Mouse (Mus musculus) embryonic facial prominence, embryonic 12.5 days (tissue): Measurements from ENCODE around the gene Nat9. TPM values are rescaled to one million over a fixed set of nuclear protein-coding genes. Genes with fewer than 3 reads are reported as not detected.

ENCODE experiments used
- ATAC-seq: fragments of 200-750 bp; cut with Nextera tagmentation; 2 replicates; pipeline ENCODE4 v1.8.0; 2017; ENCODE audit not compliant: insufficient number of reproducible peaks, insufficient read depth, low FRiP score, low TSS enrichment
- H3K27ac ChIP-seq: fragments of 300-500 bp; sonication (generic); 2 replicates; pipeline ENCODE4 v1.5.1; 2016; ENCODE audit warnings: mild to moderate bottlenecking
- H3K27me3 ChIP-seq: fragments of 300-500 bp; sonication (generic); 2 replicates; pipeline ENCODE4 v1.6.1; 2016; ENCODE audit warnings: mild to moderate bottlenecking, moderate library complexity
- H3K36me3 ChIP-seq: fragments of 300-500 bp; sonication (generic); 2 replicates; pipeline ENCODE4 v1.6.1; 2016; ENCODE audit warnings: mild to moderate bottlenecking
- H3K4me1 ChIP-seq: fragments of 300-500 bp; sonication (generic); 2 replicates; pipeline ENCODE4 v1.6.1; 2016
- H3K4me2 ChIP-seq: fragments of 300-500 bp; sonication (generic); replicated peaks from 2 replicates; pipeline ENCODE4 v1.6.1; 2016; ENCODE audit warnings: mild to moderate bottlenecking, moderate library complexity
- H3K4me3 ChIP-seq: fragments of 300-500 bp; sonication (generic); 2 replicates; pipeline ENCODE4 v1.5.1; 2016; ENCODE audit warnings: mild to moderate bottlenecking
- H3K9ac ChIP-seq: fragments of 300-500 bp; sonication (generic); 2 replicates; pipeline ENCODE4 v1.6.1; 2016; ENCODE audit warnings: mild to moderate bottlenecking, moderate library complexity
- H3K9me3 ChIP-seq: fragments of 300-500 bp; sonication (generic); 2 replicates; pipeline ENCODE4 v1.6.1; 2016; ENCODE audit warnings: mild to moderate bottlenecking, moderate library complexity
- WGBS: fragments of 180-500 bp; shearing (Covaris S2); methylation state at CpG from one replicate; pipeline ENCODE4 v1.1.7; 2016; 5-methylcytosine and 5-hydroxymethylcytosine counted together
- polyA plus RNA-seq: library from polyadenylated mRNA; unstranded; fragments of >200 nt; fragmentation: Nextera tagmentation; extraction: Ambion mirVana; gene quantifications from 2 replicates; pipeline ENCODE4 v1.2.1, GENCODE M21; 2016

Gene Nat9
- polyA plus RNA-seq, 1 experiment from 2014 or later = 23.7 TPM

DNA sequence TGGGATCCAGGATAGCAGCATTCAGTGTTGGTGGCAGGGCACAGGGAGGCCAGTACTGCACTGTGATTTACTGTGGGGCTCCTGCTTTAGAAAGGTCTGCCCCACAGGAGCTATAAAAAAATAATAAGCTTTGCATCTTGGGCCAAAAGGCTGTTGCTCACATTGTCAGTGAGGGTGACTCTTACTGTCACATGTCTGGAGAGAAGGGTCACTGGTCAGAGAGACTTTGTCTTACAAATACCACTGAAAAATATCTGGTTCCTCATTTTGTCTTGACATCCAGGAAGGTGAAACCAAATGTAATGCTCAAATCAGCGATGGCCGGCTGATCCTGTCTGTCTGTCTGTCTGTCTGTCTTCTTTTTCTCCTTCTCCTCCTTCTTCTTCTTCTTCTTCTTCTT lies 45.7 kb downstream of the Nat9 start:
- H3K36me3 ChIP-seq = no peaks in the 10 kb centered on the region
- no peak overlapping the region for H3K4me3 ChIP-seq
- H3K27ac ChIP-seq = no peak overlapping the region
- no peak overlapping the region for H3K4me2 ChIP-seq
- WGBS = 76% methylated on average over 2 of the region's 2 CpGs
- H3K27me3 ChIP-seq = no peaks in the 10 kb centered on the region; the same call in 1 of the 2 replicates
- H3K9ac ChIP-seq = no peak overlapping the region
- H3K9me3 ChIP-seq = no peaks in the 10 kb centered on the region
- no peaks in the 10 kb centered on the region for H3K4me1 ChIP-seq
- no peak for ATAC-seq

DNA sequence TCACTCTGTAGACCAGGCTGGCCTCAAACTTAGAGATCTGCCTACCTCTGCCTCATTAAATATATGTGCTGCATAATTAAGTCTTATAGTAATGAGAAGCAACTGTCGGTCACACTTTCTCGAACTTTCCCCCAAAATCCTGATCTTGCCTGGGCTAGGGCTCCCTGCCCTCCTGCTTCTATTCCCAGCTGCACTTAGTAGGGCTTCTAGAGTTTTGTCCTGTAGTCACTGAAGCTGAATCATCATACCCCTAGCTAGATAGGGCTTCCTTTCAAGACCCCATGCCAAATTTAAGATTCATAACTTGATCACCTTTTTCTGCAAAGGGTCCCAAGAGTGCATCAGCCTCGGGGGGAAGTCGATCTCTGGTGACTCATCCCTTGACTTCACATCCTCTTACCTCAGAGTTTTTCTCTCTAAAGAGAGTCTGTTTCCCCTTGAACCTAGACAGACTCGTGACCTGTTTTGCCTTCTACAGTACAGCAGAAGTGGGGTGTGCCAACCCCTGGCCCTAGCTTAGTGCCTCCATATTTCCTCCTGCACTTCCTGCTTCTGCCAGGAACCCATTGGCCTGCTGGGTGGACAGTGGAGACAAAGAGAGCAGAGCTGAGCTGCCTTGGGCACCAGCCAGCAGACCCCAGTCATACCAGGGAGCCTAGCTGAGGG lies 48.9 kb downstream of the Nat9 start:
- ATAC-seq = no peak
- H3K27me3 ChIP-seq = no peaks in the 10 kb centered on the region; the same call in 1 of the 2 replicates
- H3K4me1 ChIP-seq = no peaks in the 10 kb centered on the region
- H3K9ac ChIP-seq = no peak overlapping the region
- no peak overlapping the region for H3K27ac ChIP-seq
- no peak overlapping the region for H3K4me3 ChIP-seq
- H3K9me3 ChIP-seq = no peaks in the 10 kb centered on the region
- 75% methylated on average over 5 of the region's 5 CpGs for WGBS
- no peak overlapping the region for H3K4me2 ChIP-seq
- no peaks in the 10 kb centered on the region for H3K36me3 ChIP-seq

DNA sequence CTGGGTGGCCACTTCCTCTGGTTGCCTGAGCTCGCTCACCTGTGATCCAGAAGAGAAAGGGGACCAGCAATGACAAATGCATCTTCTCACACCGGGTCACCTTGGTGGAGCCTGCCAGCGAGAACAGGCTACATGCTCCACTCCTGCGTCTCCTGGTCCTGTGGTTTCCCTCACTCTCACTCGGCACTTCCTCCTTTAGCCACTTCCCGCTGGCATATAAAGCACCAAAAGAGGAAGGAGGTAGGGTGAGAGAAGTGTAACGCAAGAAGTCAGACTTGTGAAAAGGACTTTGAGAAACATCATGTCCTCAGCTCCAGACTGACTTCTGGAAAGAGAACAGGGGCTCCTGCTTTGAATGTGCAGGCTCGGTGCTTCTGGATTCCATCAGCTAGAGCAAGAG lies 53.9 kb downstream of the Nat9 start, which contains the start of gene Cd300lf:
Gene Cd300lf, minus strand, starts transcription at position 193 of the 400 bp plus-strand sequence.
- Histone ChIP-seq H3K36me3 (no peaks in the 10 kb centered on the region), H3K4me1 (no peaks in the 10 kb centered on the region), H3K9me3 (no peaks in the 10 kb centered on the region), H3K27ac (no peak within 1 kb of the TSS), H3K4me2 (no peak within 1 kb of the TSS), H3K27me3 (no peaks in the 10 kb centered on the region), H3K9ac (no peak within 1 kb of the TSS), H3K4me3 (no peak within 1 kb of the TSS)
- WGBS = 81% methylated on average over 8 of the region's 8 CpGs
- ATAC-seq = no peak

Other genes starting within 250 kb of the Nat9 start
- not detected in 2 replicates for gene Cd300c, start 218.7 kb downstream of the Nat9 start, polyA plus RNA-seq
- not detected in 2 replicates for gene Cd300ld, start 197.9 kb downstream of the Nat9 start, polyA plus RNA-seq
- gene Cd300c2, start 186.0 kb downstream of the Nat9 start, polyA plus RNA-seq = 0.95 and 0.97 TPM in 2 replicates
- gene Cd300ld2, start 171.7 kb downstream of the Nat9 start, polyA plus RNA-seq = not detected in 2 replicates
- gene Cd300ld4, start 160.8 kb downstream of the Nat9 start, polyA plus RNA-seq = not detected in 2 replicates
- gene Cd300ld5, start 150.1 kb downstream of the Nat9 start, polyA plus RNA-seq = not detected in 2 replicates
- gene Cd300ld3, start 139.4 kb downstream of the Nat9 start, polyA plus RNA-seq = not detected in 2 replicates
- 0.10 TPM in 1 of 2 replicates, not detected in the other for gene Cd300e, start 125.7 kb downstream of the Nat9 start, polyA plus RNA-seq
- 1.9 and 2.1 TPM in 2 replicates for gene Rab37, start 96.4 kb downstream of the Nat9 start, polyA plus RNA-seq
- 0.28 TPM in 1 of 2 replicates, not detected in the other for gene Cd300lf, start 53.9 kb downstream of the Nat9 start, polyA plus RNA-seq
- 34.6 and 35.4 TPM in 2 replicates for gene Slc9a3r1, start 24.5 kb downstream of the Nat9 start, polyA plus RNA-seq
- gene Tmem104, start 372 bp downstream of the Nat9 start, polyA plus RNA-seq = 10.1 and 13.4 TPM in 2 replicates
- gene Grin2c, start 79.4 kb upstream of the Nat9 start, polyA plus RNA-seq = 0.06 TPM in 1 of 2 replicates, not detected in the other
- gene Fdxr, start 89.2 kb upstream of the Nat9 start, polyA plus RNA-seq = 14.6 and 17.3 TPM in 2 replicates
- gene Fads6, start 109.8 kb upstream of the Nat9 start, polyA plus RNA-seq = 0.20 and 0.28 TPM in 2 replicates
- 0.19 TPM in 1 of 2 replicates, not detected in the other for gene Otop2, start 119.3 kb upstream of the Nat9 start, polyA plus RNA-seq
- 0.10 and 0.32 TPM in 2 replicates for gene Ush1g, start 134.2 kb upstream of the Nat9 start, polyA plus RNA-seq
- gene Otop3, start 146.9 kb upstream of the Nat9 start, polyA plus RNA-seq = not detected in 2 replicates
- 7.7 and 7.9 TPM in 2 replicates for gene Hid1, start 179.9 kb upstream of the Nat9 start, polyA plus RNA-seq
- gene Cdr2l, start 194.1 kb upstream of the Nat9 start, polyA plus RNA-seq = 19.7 and 20.6 TPM in 2 replicates
- 170 and 181 TPM in 2 replicates for gene Mrpl58, start 215.9 kb upstream of the Nat9 start, polyA plus RNA-seq
- gene Atp5h, start 232.1 kb upstream of the Nat9 start, polyA plus RNA-seq = 867 and 893 TPM in 2 replicates
- 24.5 and 26.1 TPM in 2 replicates for gene Kctd2, start 232.3 kb upstream of the Nat9 start, polyA plus RNA-seq